ENCODE assay signal across 11 mouse cellular contexts in genomic region chr3:79576468-79576816, GRCm38 (mm10). TPM values are rescaled to one million over a fixed set of nuclear protein-coding genes. Genes with fewer than 3 reads are reported as not detected.
DNase-seq lines count a peak whose midpoint lies in the region; ATAC-seq and TF ChIP-seq lines count a peak whose summit lies in the region.
"Had no signal": no experiment of that assay in that cellular context is flagged by ENCODE, and none has a peak within 500 bp of the region (broad histone marks: within the 10 kb centered on the region; RNA-seq: fewer than 3 reads in every experiment).

No protein-coding gene starts in this region.

- TF ChIP-seq CTCF in heart, adult 2 months (IDR thresholded peaks at IDR 0.05): no peak

- TF ChIP-seq EP300 in heart, adult 2 months (IDR thresholded peaks at IDR 0.05; ENCODE audit: insufficient read depth, low read depth, low read length): no peak

- no peak for TF ChIP-seq POLR2A in heart, adult 2 months (IDR thresholded peaks at IDR 0.05; ENCODE audit: insufficient read depth, low read depth, low read length)

- no peaks in the 10 kb centered on the region for H3K27me3 ChIP-seq in heart, embryonic 13.5 days (replicated peaks)
- H3K27me3 ChIP-seq in heart, adult 2 months (ENCODE audit: control insufficient read depth, insufficient read depth, low read length): no peaks in the 10 kb centered on the region
- H3K27me3 ChIP-seq in liver, embryonic 15.5 days: no peaks in the 10 kb centered on the region
- H3K27me3 ChIP-seq in liver, embryonic 11.5 days (replicated peaks; ENCODE audit: control insufficient read depth, insufficient read depth, low read length): no peaks in the 10 kb centered on the region
- no peaks in the 10 kb centered on the region for H3K27me3 ChIP-seq in forebrain, embryonic 15.5 days
- H3K27me3 ChIP-seq in midbrain, embryonic 15.5 days (replicated peaks): no peaks in the 10 kb centered on the region

- peak overlapping the region; percentile 45 for H3K4me2 ChIP-seq in heart, embryonic 13.5 days
- H3K4me2 ChIP-seq in liver, embryonic 15.5 days: no peak overlapping the region
- H3K4me2 ChIP-seq in liver, embryonic 11.5 days: no peak overlapping the region
- H3K4me2 ChIP-seq in forebrain, embryonic 15.5 days (replicated peaks): no peak overlapping the region
- no peak overlapping the region for H3K4me2 ChIP-seq in midbrain, embryonic 15.5 days

- H3K9me3 ChIP-seq in heart, embryonic 13.5 days: no peaks in the 10 kb centered on the region
- H3K9me3 ChIP-seq in liver, embryonic 15.5 days (replicated peaks): no peaks in the 10 kb centered on the region
- H3K9me3 ChIP-seq in liver, embryonic 11.5 days (ENCODE audit: control insufficient read depth, low read length): no peaks in the 10 kb centered on the region
- no peaks in the 10 kb centered on the region for H3K9me3 ChIP-seq in forebrain, embryonic 15.5 days
- H3K9me3 ChIP-seq in midbrain, embryonic 15.5 days: no peaks in the 10 kb centered on the region

- intact Hi-C loops in heart, adult 2 months (cut with DNase I): no loop called here

- peaks cover 9% of the 10 kb centered on the region for H3K4me1 ChIP-seq in heart, embryonic 13.5 days
- no peaks in the 10 kb centered on the region for H3K4me1 ChIP-seq in heart, adult 2 months (ENCODE audit: control insufficient read depth, insufficient read depth, low read length)
- peaks cover 82% of the 10 kb centered on the region for H3K4me1 ChIP-seq in liver, embryonic 15.5 days (replicated peaks)
- peaks cover 14% of the 10 kb centered on the region; the same call in 1 of the 2 replicates for H3K4me1 ChIP-seq in liver, embryonic 11.5 days (replicated peaks; ENCODE audit: control insufficient read depth, insufficient read depth, low read length)
- H3K4me1 ChIP-seq in forebrain, embryonic 15.5 days: peaks cover 11% of the 10 kb centered on the region
- H3K4me1 ChIP-seq in midbrain, embryonic 15.5 days: peaks cover 4% of the 10 kb centered on the region; the same call in 1 of the 2 replicates

- peak overlapping the region; percentile 37; the same call in 1 of the 2 replicates for H3K9ac ChIP-seq in heart, embryonic 13.5 days
- H3K9ac ChIP-seq in heart, adult 2 months (ENCODE audit: low read depth, low read length): no peak overlapping the region
- no peak overlapping the region for H3K9ac ChIP-seq in liver, embryonic 15.5 days
- no peak overlapping the region for H3K9ac ChIP-seq in liver, embryonic 11.5 days (ENCODE audit: low read depth, low read length)
- no peak overlapping the region for H3K9ac ChIP-seq in forebrain, embryonic 15.5 days (replicated peaks)
- H3K9ac ChIP-seq in midbrain, embryonic 15.5 days: no peak overlapping the region

- H3K79me2 ChIP-seq in heart, adult 2 months (replicated peaks; ENCODE audit: control insufficient read depth, insufficient read depth, low read length): no peaks in the 10 kb centered on the region

- no peak for DNase-seq in heart, adult 2 months
- DNase-seq in liver, embryonic 11.5 days (ENCODE audit: low spot score): no peak
- no peak for DNase-seq in adrenal gland, adult 18-20 months (ENCODE audit: low spot score in 2 of 2)
- DNase-seq: cerebellum, adult 9-11 months; gastrocnemius, postnatal 36 days; thymus, adult 18-20 months had no signal

- ATAC-seq in heart, embryonic 13.5 days (ENCODE audit: extremely low read depth, insufficient number of reproducible peaks, low FRiP score, low TSS enrichment): no peak
- no peak for ATAC-seq in liver, embryonic 15.5 days (ENCODE audit: insufficient read depth)
- ATAC-seq in liver, embryonic 11.5 days (replicated peaks; ENCODE audit: low FRiP score): no peak
- ATAC-seq in forebrain, embryonic 15.5 days (replicated peaks): peak; percentile 6; the same call in 1 of the 2 replicates
- ATAC-seq in midbrain, embryonic 15.5 days (replicated peaks): peak; percentile 28; the same call in 1 of the 2 replicates
- no peak for ATAC-seq in granulocyte monocyte progenitor cell, adult 5-6 weeks (replicated peaks; ENCODE audit: poor library complexity, severe bottlenecking)

- WGBS in heart, embryonic 13.5 days: 10% methylated on average over 3 of the region's 3 CpGs
- 25% methylated on average over 3 of the region's 3 CpGs for WGBS in heart, adult 2 months
- WGBS in liver, embryonic 15.5 days (ENCODE audit: insufficient replicate concordance): 20% methylated on average over 3 of the region's 3 CpGs
- 12% methylated on average over 3 of the region's 3 CpGs for WGBS in liver, embryonic 11.5 days
- 15% methylated on average over 3 of the region's 3 CpGs for WGBS in forebrain, embryonic 15.5 days
- WGBS in midbrain, embryonic 15.5 days: 13% methylated on average over 3 of the region's 3 CpGs

- H3K36me3 ChIP-seq in heart, embryonic 13.5 days: no peaks in the 10 kb centered on the region
- no peaks in the 10 kb centered on the region for H3K36me3 ChIP-seq in heart, adult 2 months (ENCODE audit: control insufficient read depth, insufficient read depth, low read length)
- no peaks in the 10 kb centered on the region for H3K36me3 ChIP-seq in liver, embryonic 15.5 days (replicated peaks)
- no peaks in the 10 kb centered on the region for H3K36me3 ChIP-seq in liver, embryonic 11.5 days (ENCODE audit: control insufficient read depth, insufficient read depth, low read length)
- H3K36me3 ChIP-seq in forebrain, embryonic 15.5 days: no peaks in the 10 kb centered on the region
- H3K36me3 ChIP-seq in midbrain, embryonic 15.5 days (replicated peaks): no peaks in the 10 kb centered on the region

- H3K27ac ChIP-seq in heart, embryonic 13.5 days (replicated peaks): no peak overlapping the region
- H3K27ac ChIP-seq in heart, adult 2 months: no peak overlapping the region
- peak overlapping the region; percentile 96; the same call in 1 of the 2 replicates for H3K27ac ChIP-seq in liver, embryonic 15.5 days (replicated peaks)
- H3K27ac ChIP-seq in liver, embryonic 11.5 days (ENCODE audit: low read depth, low read length): no peak overlapping the region
- no peak overlapping the region for H3K27ac ChIP-seq in forebrain, embryonic 15.5 days (replicated peaks)
- 0 out of 2 replicates have a peak overlapping the region, but pooled peaks have one; percentile 29 for H3K27ac ChIP-seq in midbrain, embryonic 15.5 days

- no peak overlapping the region for H3K4me3 ChIP-seq in heart, embryonic 13.5 days
- no peak overlapping the region for H3K4me3 ChIP-seq in heart, adult 2 months
- H3K4me3 ChIP-seq in liver, embryonic 15.5 days (replicated peaks): no peak overlapping the region
- no peak overlapping the region for H3K4me3 ChIP-seq in liver, embryonic 11.5 days (ENCODE audit: low read depth, low read length)
- H3K4me3 ChIP-seq in forebrain, embryonic 15.5 days: no peak overlapping the region
- H3K4me3 ChIP-seq in midbrain, embryonic 15.5 days: no peak overlapping the region

RNA-seq across cellular contexts. Expression of gene Fnip2, which starts 8.8 kb away (rescaled TPM):
- 2.2 and 2.5 TPM in 2 replicates for polyA plus RNA-seq in heart, embryonic 13.5 days (2015; fragmentation: Nextera tagmentation; extraction: Ambion mirVana)
- total RNA-seq in heart, adult 2 months (2021): 10 to 100 TPM; 12.2 to 28.1 TPM
- polyA plus RNA-seq in heart, adult 2 months (2012; rRNA removed): 4.2 and 7.1 TPM in 2 replicates
- 4.8 and 6.1 TPM in 2 replicates for polyA plus RNA-seq in liver, embryonic 15.5 days (2015; fragmentation: Nextera tagmentation; extraction: Ambion mirVana)
- 7.5 and 9.7 TPM in 2 replicates for polyA plus RNA-seq in liver, embryonic 11.5 days (2014; fragmentation: Nextera tagmentation; extraction: Ambion mirVana)
- polyA plus RNA-seq in forebrain, embryonic 15.5 days (2015; fragmentation: Nextera tagmentation; extraction: Ambion mirVana): 5.3 and 7.3 TPM in 2 replicates
- polyA plus RNA-seq in midbrain, embryonic 15.5 days (2015; fragmentation: Nextera tagmentation; extraction: Ambion mirVana): 10.0 and 10.4 TPM in 2 replicates
- 10 to 100 TPM in 1 of 2 experiments, 1 to 10 TPM in 1; 8.4 to 12.7 TPM for total RNA-seq in adrenal gland, adult 18-20 months (2021)
- total RNA-seq in granulocyte monocyte progenitor cell, adult 5-6 weeks (2014; fragmentation: Nextera tagmentation): 13.1 and 13.2 TPM in 2 replicates
- total RNA-seq in granulocyte monocyte progenitor cell, adult 5-6 weeks (2017): 6.3 TPM in 2 replicates

RNA-seq across cellular contexts. Expression of gene Ppid, which starts 14.7 kb away (rescaled TPM):
- polyA plus RNA-seq in heart, embryonic 13.5 days (2015; fragmentation: Nextera tagmentation; extraction: Ambion mirVana): 98.8 and 111 TPM in 2 replicates
- total RNA-seq in heart, adult 2 months (2021): 10 to 100 TPM; 39.9 to 42.9 TPM
- polyA plus RNA-seq in heart, adult 2 months (2012; rRNA removed): 8.9 and 20.6 TPM in 2 replicates
- 89.7 and 91.5 TPM in 2 replicates for polyA plus RNA-seq in liver, embryonic 15.5 days (2015; fragmentation: Nextera tagmentation; extraction: Ambion mirVana)
- 325 and 349 TPM in 2 replicates for polyA plus RNA-seq in liver, embryonic 11.5 days (2014; fragmentation: Nextera tagmentation; extraction: Ambion mirVana)
- 150 and 163 TPM in 2 replicates for polyA plus RNA-seq in forebrain, embryonic 15.5 days (2015; fragmentation: Nextera tagmentation; extraction: Ambion mirVana)
- polyA plus RNA-seq in midbrain, embryonic 15.5 days (2015; fragmentation: Nextera tagmentation; extraction: Ambion mirVana): 139 and 141 TPM in 2 replicates
- 10 to 100 TPM; 61.4 to 63.0 TPM for total RNA-seq in adrenal gland, adult 18-20 months (2021)
- total RNA-seq in granulocyte monocyte progenitor cell, adult 5-6 weeks (2014; fragmentation: Nextera tagmentation): 131 and 212 TPM in 2 replicates
- total RNA-seq in granulocyte monocyte progenitor cell, adult 5-6 weeks (2017): 358 and 378 TPM in 2 replicates

RNA-seq across cellular contexts. Expression of gene 4930579G24Rik, which starts 52.4 kb away (rescaled TPM):
- polyA plus RNA-seq in heart, embryonic 13.5 days (2015; fragmentation: Nextera tagmentation; extraction: Ambion mirVana): 21.1 and 23.9 TPM in 2 replicates
- total RNA-seq in heart, adult 2 months (2021): 1 to 10 TPM in 1 of 2 experiments, under 1 TPM in 1; 0.99 to 1.7 TPM
- polyA plus RNA-seq in heart, adult 2 months (2012; rRNA removed): 1.2 and 1.8 TPM in 2 replicates
- 15.1 and 18.0 TPM in 2 replicates for polyA plus RNA-seq in liver, embryonic 15.5 days (2015; fragmentation: Nextera tagmentation; extraction: Ambion mirVana)
- 29.0 and 30.3 TPM in 2 replicates for polyA plus RNA-seq in liver, embryonic 11.5 days (2014; fragmentation: Nextera tagmentation; extraction: Ambion mirVana)
- polyA plus RNA-seq in forebrain, embryonic 15.5 days (2015; fragmentation: Nextera tagmentation; extraction: Ambion mirVana): 9.6 and 11.1 TPM in 2 replicates
- 6.3 and 7.7 TPM in 2 replicates for polyA plus RNA-seq in midbrain, embryonic 15.5 days (2015; fragmentation: Nextera tagmentation; extraction: Ambion mirVana)
- total RNA-seq in adrenal gland, adult 18-20 months (2021): 1 to 10 TPM; 1.7 to 2.0 TPM
- 21.0 and 30.7 TPM in 2 replicates for total RNA-seq in granulocyte monocyte progenitor cell, adult 5-6 weeks (2014; fragmentation: Nextera tagmentation)
- total RNA-seq in granulocyte monocyte progenitor cell, adult 5-6 weeks (2017): 24.6 and 27.9 TPM in 2 replicates

RNA-seq across cellular contexts. Expression of gene Etfdh, which starts 52.9 kb away (rescaled TPM):
- polyA plus RNA-seq in heart, embryonic 13.5 days (2015; fragmentation: Nextera tagmentation; extraction: Ambion mirVana): 132 and 144 TPM in 2 replicates
- total RNA-seq in heart, adult 2 months (2021): 100 to 1,000 TPM; 525 to 610 TPM
- polyA plus RNA-seq in heart, adult 2 months (2012; rRNA removed): 433 and 567 TPM in 2 replicates
- 44.5 and 47.5 TPM in 2 replicates for polyA plus RNA-seq in liver, embryonic 15.5 days (2015; fragmentation: Nextera tagmentation; extraction: Ambion mirVana)
- 48.8 and 54.5 TPM in 2 replicates for polyA plus RNA-seq in liver, embryonic 11.5 days (2014; fragmentation: Nextera tagmentation; extraction: Ambion mirVana)
- 40.2 and 42.6 TPM in 2 replicates for polyA plus RNA-seq in forebrain, embryonic 15.5 days (2015; fragmentation: Nextera tagmentation; extraction: Ambion mirVana)
- 40.2 and 45.7 TPM in 2 replicates for polyA plus RNA-seq in midbrain, embryonic 15.5 days (2015; fragmentation: Nextera tagmentation; extraction: Ambion mirVana)
- total RNA-seq in adrenal gland, adult 18-20 months (2021): 100 to 1,000 TPM; 221 to 262 TPM
- total RNA-seq in granulocyte monocyte progenitor cell, adult 5-6 weeks (2014; fragmentation: Nextera tagmentation): 28.2 and 35.6 TPM in 2 replicates
- 60.0 and 68.4 TPM in 2 replicates for total RNA-seq in granulocyte monocyte progenitor cell, adult 5-6 weeks (2017)

Comparison
In these comparisons a context has a peak if more than half of its experiments do, and no peak if none do; other contexts are left out.
1. H3K27ac ChIP-seq: peak in liver, embryonic 15.5 days (single experiment) and midbrain, embryonic 15.5 days (single experiment); none in heart, embryonic 13.5 days (single experiment), heart, adult 2 months (single experiment), liver, embryonic 11.5 days (single experiment) and forebrain, embryonic 15.5 days (single experiment).
2. ATAC-seq: peak in forebrain, embryonic 15.5 days (single experiment) and midbrain, embryonic 15.5 days (single experiment); none in heart, embryonic 13.5 days (single experiment), liver, embryonic 15.5 days (single experiment), liver, embryonic 11.5 days (single experiment) and granulocyte monocyte progenitor cell, adult 5-6 weeks (single experiment).